Mouse (Mus musculus) cortical plate, adult 2 months (tissue): Measurements from ENCODE around the gene Prdx3.

Experiments
- CTCF ChIP-seq: fragments of 200-500 bp; IDR thresholded peaks from 2 replicates; pipeline ENCODE4 v1.5.1; 2011; ENCODE audit warnings: mild to moderate bottlenecking, control low read depth, low read length; ENCODE audit not compliant: insufficient read depth; ENCODE audit errors: extremely low read depth
- POLR2A ChIP-seq: fragments of 200-500 bp; IDR thresholded peaks from 2 replicates; pipeline ENCODE4 v1.6.1; 2011; ENCODE audit warnings: mild to moderate bottlenecking, low read length, control low read depth; ENCODE audit not compliant: insufficient read depth; ENCODE audit errors: extremely low read depth

DNA sequence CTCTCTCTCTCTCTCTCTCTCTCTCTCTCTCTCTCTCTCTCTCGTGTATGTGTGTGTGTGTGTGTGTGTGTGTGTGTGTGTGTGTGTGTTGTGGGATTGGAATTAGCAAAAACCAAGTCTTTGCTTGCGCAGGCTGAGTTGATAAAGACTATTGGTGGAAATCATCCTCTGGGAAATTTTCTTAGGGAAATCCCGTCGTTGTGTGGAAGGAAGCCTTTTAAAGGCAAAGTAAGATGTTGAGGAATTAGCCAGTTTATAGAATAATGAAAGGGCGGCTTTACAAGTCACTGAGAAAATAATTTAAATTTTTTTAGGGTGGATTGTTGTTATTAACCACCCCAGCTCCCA is 16.7 kb upstream of the Prdx3 start:
- TF ChIP-seq CTCF, result no peak
- no peak for TF ChIP-seq POLR2A
